Mouse (Mus musculus) left cerebral cortex, adult 2 months (tissue): ENCODE measurements around the gene Tmem161a. TPM values are rescaled to one million over a fixed set of nuclear protein-coding genes. Genes with fewer than 3 reads are reported as not detected.

Experiments
- DNase-seq, 2 experiments: peaks; one replicate each; pipeline ENCODE4 v3.0.0; 2021 to 2022; ENCODE audit warnings: low spot score in 2 of 2, mixed read lengths in 1 of 2; ENCODE audit errors: extremely low spot score in 1 of 2
- H3K27ac ChIP-seq: fragments of 200-600 bp; 2 replicates; pipeline ENCODE4 v1.8.1; 2022
- H3K4me3 ChIP-seq: fragments of 200-600 bp; 2 replicates; pipeline ENCODE4 v1.8.1; 2022
- CTCF ChIP-seq: fragments of 200-600 bp; IDR thresholded peaks from 2 replicates; pipeline ENCODE4 v1.8.1; 2022; ENCODE audit warnings: antibody characterized with exemption, mild to moderate bottlenecking, moderate library complexity
- intact Hi-C: fragments of 180-260 bp; cut with DNase I; formaldehyde crosslinking; loops from one replicate; pipeline ENCODE4 v1.15.1; 2025
- total RNA-seq, 2 experiments: library from RNA; stranded (reverse); gene quantifications; 2 replicates each; pipeline ENCODE4 v1.2.3; 2021

Gene Tmem161a
- total RNA-seq, 2 experiments from 2014 or later = 46.1 to 52.1 TPM

GRCm38 (mm10) chr8:70166504-70167110 is 5.5 kb upstream of the Tmem161a start:
- peak; percentile 93 for TF ChIP-seq CTCF
- peak; percentile 50 to 58 for DNase-seq
- no peak overlapping the region for H3K27ac ChIP-seq
- intact Hi-C loops = loop anchor here (1.0 to 2.0 kb wide), 2 partner anchors 78 to 248 kb away; no protein-coding TSS in a partner anchor
- no peak overlapping the region for H3K4me3 ChIP-seq

- DNase-seq = no peak
- no peak overlapping the region for H3K27ac ChIP-seq
- H3K4me3 ChIP-seq = no peak overlapping the region
- intact Hi-C loops = no loop called here
- no peak for TF ChIP-seq CTCF
These were observed 2.0 kb upstream of the Tmem161a start for GRCm38 (mm10) chr8:70170116-70170515.

DNA sequence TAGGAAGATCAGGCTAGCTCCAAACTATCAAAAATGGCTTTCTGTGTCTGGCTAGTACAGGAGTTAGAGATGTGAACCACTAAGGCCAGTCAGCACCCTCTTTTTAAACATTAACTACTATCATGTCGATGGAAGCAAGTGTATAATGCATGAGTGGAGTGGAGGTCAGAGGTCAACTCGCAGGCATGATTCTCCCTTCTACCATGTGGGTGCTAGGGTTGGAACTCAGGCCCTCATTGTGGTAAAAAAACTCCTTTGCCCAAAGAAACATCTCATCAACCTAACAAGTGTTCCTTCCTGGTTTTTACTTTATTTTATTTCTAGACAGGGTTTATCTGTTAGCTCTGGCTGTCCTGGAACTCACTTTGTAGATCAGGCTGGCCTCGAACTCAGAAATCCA is 1.4 kb upstream of the Tmem161a start:
- TF ChIP-seq CTCF = no peak
- DNase-seq = no peak
- H3K4me3 ChIP-seq = no peak overlapping the region
- intact Hi-C loops = no loop called here
- no peak overlapping the region for H3K27ac ChIP-seq

DNA sequence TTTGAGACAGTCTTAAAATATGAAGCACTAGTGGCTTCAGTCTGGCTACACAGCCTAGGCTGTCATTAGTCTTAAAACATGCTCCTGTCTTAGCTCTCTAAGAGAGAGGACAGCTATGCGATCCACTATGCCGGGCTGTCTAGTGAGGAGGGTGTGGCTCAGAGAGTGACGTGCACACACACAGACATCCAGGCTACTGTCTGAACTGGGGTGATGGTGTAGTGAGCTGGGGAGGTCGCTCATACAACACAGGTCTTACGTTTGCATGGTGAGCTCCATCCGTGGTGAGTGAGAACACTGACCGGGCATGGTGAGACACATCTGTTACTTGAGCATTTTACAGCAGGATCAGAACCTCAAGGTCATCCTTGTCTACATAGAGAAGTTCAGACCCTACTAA is 916 bp upstream of the Tmem161a start:
- intact Hi-C loops = no loop called here
- H3K4me3 ChIP-seq = no peak overlapping the region
- TF ChIP-seq CTCF = no peak
- no peak for DNase-seq
- H3K27ac ChIP-seq = no peak overlapping the region

- intact Hi-C loops = no loop called here
- Histone ChIP-seq H3K27ac (no peak overlapping the region), H3K4me3 (peak overlapping the region; percentile 28; the same call in 1 of the 2 replicates)
- TF ChIP-seq CTCF = no peak
- no peak for DNase-seq
These were observed 1.2 kb downstream of the Tmem161a start for GRCm38 (mm10) chr8:70173320-70173719.

GRCm38 (mm10) chr8:70174079-70174478 is 1.9 kb downstream of the Tmem161a start:
- intact Hi-C loops = no loop called here
- no peak overlapping the region for H3K27ac ChIP-seq
- TF ChIP-seq CTCF = no peak
- no peak for DNase-seq
- no peak overlapping the region for H3K4me3 ChIP-seq

DNA sequence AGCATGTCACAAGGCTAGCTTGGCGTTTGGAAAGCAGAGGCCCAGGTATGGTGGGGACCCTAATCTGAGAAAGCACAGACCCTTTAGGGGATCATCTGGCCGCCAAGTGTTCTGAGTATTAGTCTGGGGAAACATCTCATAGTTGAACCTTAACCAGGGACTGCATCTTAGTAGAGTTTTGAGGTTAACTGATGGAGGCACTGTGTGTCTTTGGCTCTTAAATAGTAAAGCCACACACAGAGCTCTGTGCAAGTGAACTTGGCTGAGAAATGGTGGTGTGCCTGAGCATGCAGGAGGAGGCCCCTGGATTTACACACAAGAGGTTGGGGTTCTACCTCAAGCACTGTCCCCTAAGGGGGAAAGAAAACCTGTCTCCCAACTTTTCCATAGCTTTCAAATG is 6.1 kb downstream of the Tmem161a start:
- intact Hi-C loops = no loop called here
- Histone ChIP-seq H3K4me3 (no peak overlapping the region), H3K27ac (no peak overlapping the region)
- no peak for DNase-seq
- no peak for TF ChIP-seq CTCF

- peak; percentile 49 for TF ChIP-seq CTCF
- no peak overlapping the region for H3K4me3 ChIP-seq
- intact Hi-C loops = no loop called here
- H3K27ac ChIP-seq = no peak overlapping the region
- no peak for DNase-seq
These were observed 6.9 kb downstream of the Tmem161a start for GRCm38 (mm10) chr8:70179082-70179481.

DNA sequence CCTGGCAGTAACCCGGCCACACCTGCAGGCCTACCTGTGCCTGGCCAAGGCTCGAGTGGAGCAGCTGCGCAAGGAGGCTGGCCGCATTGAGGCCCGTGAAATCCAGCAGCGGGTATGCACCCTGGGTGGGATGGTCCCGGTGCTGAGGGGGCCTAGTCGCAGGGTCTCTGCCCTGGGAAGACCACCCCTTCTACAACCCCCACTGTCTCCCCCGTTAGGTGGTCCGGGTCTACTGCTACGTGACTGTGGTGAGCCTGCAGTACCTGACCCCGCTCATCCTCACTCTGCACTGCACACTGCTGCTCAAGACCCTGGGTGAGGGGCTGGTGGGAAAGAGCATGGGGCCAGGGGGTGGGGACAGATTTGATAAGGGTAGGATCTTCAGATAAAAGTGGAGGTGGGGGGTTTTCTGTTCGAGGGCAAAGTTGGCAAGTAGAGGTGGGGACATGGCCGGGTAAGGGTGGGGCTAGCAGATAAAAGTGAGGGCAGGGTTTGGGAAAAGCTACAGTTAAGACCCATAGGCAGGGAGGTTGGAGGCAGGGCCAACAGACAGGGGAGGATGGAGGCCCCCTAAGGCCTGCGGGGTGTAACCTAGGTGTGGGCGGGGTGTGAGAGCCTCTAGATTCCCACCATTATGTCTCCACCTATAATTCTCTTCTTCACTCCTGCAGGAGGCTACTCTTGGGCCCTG is 9.2 kb downstream of the Tmem161a start:
- Histone ChIP-seq H3K27ac (no peak overlapping the region), H3K4me3 (no peak overlapping the region)
- intact Hi-C loops = no loop called here
- DNase-seq = no peak
- TF ChIP-seq CTCF = no peak

DNA sequence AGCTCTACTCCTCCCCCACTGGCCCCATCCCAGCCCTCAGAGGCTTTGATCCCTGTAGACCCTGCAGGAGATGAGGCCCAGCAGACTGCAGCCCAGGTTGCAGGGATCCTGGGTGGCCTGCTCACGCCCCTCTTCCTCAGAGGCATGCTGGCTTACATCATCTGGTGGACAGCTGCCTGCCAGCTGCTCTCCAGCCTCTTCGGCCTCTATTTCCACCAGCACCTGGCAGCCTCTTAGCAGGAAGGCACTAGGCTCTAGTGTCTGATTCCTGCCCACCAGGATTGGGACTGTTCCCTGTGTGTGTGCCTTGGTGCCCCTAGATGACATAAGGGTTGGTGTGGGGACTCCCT is 9.7 kb downstream of the Tmem161a start:
- no peak for DNase-seq
- Histone ChIP-seq H3K27ac (no peak overlapping the region), H3K4me3 (no peak overlapping the region)
- intact Hi-C loops = no loop called here
- no peak for TF ChIP-seq CTCF

DNA sequence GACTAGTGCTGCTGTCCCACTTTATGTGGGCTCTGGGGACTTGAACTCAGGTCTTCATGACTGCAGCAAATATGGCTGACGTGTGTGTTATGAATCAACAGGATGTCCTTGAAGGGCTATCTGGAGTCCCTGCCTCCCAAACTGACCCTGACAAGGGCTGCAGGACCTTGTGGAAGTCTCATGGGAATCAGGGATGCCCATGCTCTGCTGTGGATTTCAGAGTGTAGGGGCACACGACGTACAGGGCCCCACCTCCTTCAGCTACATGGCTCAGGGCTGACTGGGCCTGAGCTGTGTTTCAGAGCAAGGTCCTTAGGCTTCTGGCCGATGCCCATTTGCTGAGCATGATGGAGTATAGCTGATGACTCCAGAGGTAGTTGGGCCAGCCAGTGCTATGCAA is 11.0 kb downstream of the Tmem161a start:
- Histone ChIP-seq H3K4me3 (no peak overlapping the region), H3K27ac (no peak overlapping the region)
- TF ChIP-seq CTCF = no peak
- no peak for DNase-seq
- intact Hi-C loops = no loop called here

DNA sequence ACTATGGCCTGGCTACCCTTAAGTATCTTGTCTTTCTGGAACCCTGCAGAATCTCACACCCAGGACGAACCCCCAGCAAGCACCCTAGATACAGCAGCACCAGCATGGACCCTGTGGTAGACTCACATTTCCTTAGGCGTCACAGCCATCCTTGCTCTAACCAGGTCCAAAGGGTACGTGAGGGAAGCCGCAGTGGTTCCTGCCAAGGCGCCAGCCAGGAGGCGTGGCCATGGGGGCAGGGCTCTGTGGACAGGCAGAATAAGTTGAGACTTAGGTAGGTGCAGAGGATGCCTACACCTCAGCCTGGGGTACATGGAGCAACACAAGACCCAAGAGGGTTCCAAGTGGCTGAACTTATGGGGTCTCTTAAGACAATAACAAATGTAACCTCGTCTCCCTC is 16.6 kb downstream of the Tmem161a start:
- no peak overlapping the region for H3K27ac ChIP-seq
- TF ChIP-seq CTCF = no peak

GRCm38 (mm10) chr8:70193238-70193637 is 21.1 kb downstream of the Tmem161a start:
- intact Hi-C loops = no loop called here
- H3K4me3 ChIP-seq = no peak overlapping the region
- TF ChIP-seq CTCF = no peak
- DNase-seq = no peak
- no peak overlapping the region for H3K27ac ChIP-seq

More for the DNA sequence above, 16.6 kb downstream of the Tmem161a start:
- intact Hi-C loops = no loop called here
- H3K4me3 ChIP-seq = no peak overlapping the region
- no peak for DNase-seq
